Mouse (Mus musculus) heart, postnatal 0 days (tissue): ENCODE measurements around the gene Usp2. TPM values are rescaled to one million over a fixed set of nuclear protein-coding genes. Genes with fewer than 3 reads are reported as not detected.

Source experiments
- ATAC-seq: fragments of 200-750 bp; cut with Nextera tagmentation; 2 replicates; pipeline ENCODE4 v1.8.0; 2017; ENCODE audit warnings: low read depth, moderate number of reproducible peaks, moderate library complexity; ENCODE audit not compliant: insufficient read depth
- DNase-seq: peaks from one replicate; pipeline ENCODE4 v3.0.0-alpha.2; 2016; ENCODE audit warnings: low spot score
- H3K27ac ChIP-seq: fragments of 300-500 bp; sonication (generic); 2 replicates; pipeline ENCODE4 v1.5.1; 2014; ENCODE audit warnings: low read depth, mild to moderate bottlenecking
- H3K27me3 ChIP-seq: fragments of 300-500 bp; sonication (generic); 2 replicates; pipeline ENCODE4 v1.6.1; 2014; ENCODE audit warnings: low read length, mixed read lengths; ENCODE audit not compliant: control insufficient read depth, insufficient read depth
- H3K36me3 ChIP-seq: fragments of 300-500 bp; sonication (generic); replicated peaks from 2 replicates; pipeline ENCODE4 v1.6.1; 2014; ENCODE audit warnings: low read length, mixed read lengths; ENCODE audit not compliant: control insufficient read depth, insufficient read depth
- H3K4me1 ChIP-seq: fragments of 300-500 bp; sonication (generic); 2 replicates; pipeline ENCODE4 v1.6.1; 2014; ENCODE audit warnings: antibody characterized with exemption; ENCODE audit not compliant: control insufficient read depth, insufficient read depth
- H3K4me2 ChIP-seq: fragments of 300-500 bp; sonication (generic); 2 replicates; pipeline ENCODE4 v1.6.1; 2014; ENCODE audit warnings: low read depth, mild to moderate bottlenecking, low read length, moderate library complexity
- H3K4me3 ChIP-seq: fragments of 300-500 bp; sonication (generic); 2 replicates; pipeline ENCODE4 v1.5.1; 2014; ENCODE audit warnings: low read depth, low read length
- H3K9ac ChIP-seq: fragments of 300-500 bp; sonication (generic); replicated peaks from 2 replicates; pipeline ENCODE4 v1.6.1; 2014; ENCODE audit warnings: low read depth, low read length, mixed read lengths
- H3K9me3 ChIP-seq: fragments of 300-500 bp; sonication (generic); replicated peaks from 2 replicates; pipeline ENCODE4 v1.6.1; 2016; ENCODE audit warnings: low read length; ENCODE audit not compliant: control insufficient read depth
- CTCF ChIP-seq: IDR thresholded peaks from 2 replicates; pipeline ENCODE4 v1.5.1; 2016; ENCODE audit warnings: antibody characterized with exemption, control low read depth, low read depth
- EP300 ChIP-seq: IDR thresholded peaks from 2 replicates; pipeline ENCODE4 v1.6.1; 2016; ENCODE audit warnings: antibody characterized with exemption, low read depth
- WGBS: fragments of 180-500 bp; shearing (Covaris S2); extraction: QIAGEN DNeasy Blood & Tissue Kit; methylation state at CpG from one replicate; pipeline ENCODE4 v1.1.7; 2014; 5-methylcytosine and 5-hydroxymethylcytosine counted together
- polyA plus RNA-seq: library from polyadenylated mRNA; unstranded; fragments of >200 nt; fragmentation: Nextera tagmentation; extraction: Ambion mirVana; gene quantifications from 2 replicates; pipeline ENCODE4 v1.2.1, GENCODE M21; 2015
- total RNA-seq: library from RNA; depleted of rRNA; stranded (reverse); fragments of >200 nt; gene quantifications from 2 replicates; pipeline ENCODE4 v1.2.3, GENCODE M21; 2014; ENCODE audit warnings: low replicate concordance; rRNA removed

Gene Usp2
- total RNA-seq (44.9 and 48.6 TPM in 2 replicates), polyA plus RNA-seq (114 and 121 TPM in 2 replicates)

DNA sequence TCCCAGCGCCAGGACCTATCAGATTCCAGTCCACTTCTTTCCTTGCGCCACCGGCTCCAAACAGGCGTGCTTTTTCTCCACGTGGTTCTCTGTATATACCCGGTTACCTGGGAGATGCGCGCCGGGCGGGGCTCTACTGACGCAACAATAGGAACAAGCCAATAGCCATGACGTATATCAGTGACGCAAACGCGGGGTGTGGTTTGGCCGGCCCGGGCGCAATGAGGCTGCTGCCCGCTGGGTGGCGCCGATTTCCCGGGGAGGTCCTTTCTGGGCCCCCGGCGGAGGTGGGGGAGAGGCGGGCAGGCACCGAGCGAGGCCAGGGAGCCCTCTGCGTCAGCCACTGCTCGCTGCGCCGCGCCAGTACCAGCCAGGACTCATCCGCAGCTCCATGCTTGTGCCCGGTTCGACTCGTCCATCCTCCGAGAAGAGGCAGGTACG lies at the start of gene Usp2:
Gene Usp2, plus strand, starts transcription at position 237 of the 441 bp plus-strand sequence.
- Histone ChIP-seq H3K4me1 (peaks cover 22% of the 10 kb centered on the region), H3K36me3 (no peaks in the 10 kb centered on the region), H3K9me3 (no peaks in the 10 kb centered on the region), H3K9ac (peak within 1 kb of the TSS; percentile 49), H3K4me3 (peak within 1 kb of the TSS; percentile 50), H3K27me3 (no peaks in the 10 kb centered on the region), H3K4me2 (peak within 1 kb of the TSS; percentile 87), H3K27ac (peak within 1 kb of the TSS; percentile 39)
- ATAC-seq (peak; percentile 96), DNase-seq (peak; percentile 98)
- under 1% methylated on average over 38 of the region's 38 CpGs for WGBS
- peak; percentile 94 for TF ChIP-seq EP300
- TF ChIP-seq CTCF, result peak; percentile 92

DNA sequence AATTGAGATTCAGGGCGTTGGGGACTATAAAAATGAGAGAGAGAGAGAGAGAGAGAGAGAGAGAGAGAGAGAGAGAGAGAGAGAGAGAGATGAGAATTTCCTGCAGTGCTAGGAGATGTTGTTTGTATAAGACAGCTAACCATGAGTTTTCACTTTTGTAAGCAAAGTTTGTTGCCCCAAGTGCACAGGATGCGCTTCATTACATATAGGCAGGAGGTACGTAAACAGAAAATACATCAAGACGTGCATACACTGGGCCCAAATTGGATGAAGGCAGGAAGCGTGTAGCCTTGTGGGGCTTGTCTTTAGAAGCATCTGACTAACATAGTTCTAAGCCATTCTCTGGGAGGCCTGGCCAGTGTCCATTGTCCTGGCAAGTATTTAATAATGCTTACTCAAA lies 49.0 kb upstream of the Usp2 start:
- no peak for ATAC-seq
- 72% methylated on average over 5 of the region's 5 CpGs for whole genome bisulfite sequencing
- Histone ChIP-seq H3K9ac (no peak overlapping the region), H3K36me3 (no peaks in the 10 kb centered on the region), H3K4me2 (no peak overlapping the region), H3K27me3 (no peaks in the 10 kb centered on the region), H3K27ac (no peak overlapping the region), H3K4me3 (no peak overlapping the region), H3K4me1 (no peaks in the 10 kb centered on the region), H3K9me3 (no peaks in the 10 kb centered on the region)
- DNase-seq, result no peak
- TF ChIP-seq CTCF (no peak), EP300 (no peak)

DNA sequence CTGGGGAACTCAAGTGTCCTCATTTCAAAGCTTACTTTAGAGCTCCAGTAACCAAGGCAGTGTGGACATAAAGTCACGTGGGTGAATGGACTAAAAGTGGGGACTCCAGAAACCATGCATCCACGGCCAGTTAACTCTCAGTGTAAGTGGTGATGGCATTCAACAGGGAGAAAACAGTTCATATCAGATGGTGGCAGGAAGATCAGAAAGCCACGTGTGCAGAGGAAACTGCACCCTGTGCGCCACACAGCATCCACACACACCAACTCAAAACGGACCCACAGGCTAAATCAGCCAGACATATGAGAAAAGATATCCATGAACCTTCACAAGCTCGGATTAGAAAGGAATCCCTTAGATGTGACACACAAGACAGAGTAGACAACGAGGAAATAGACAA lies 46.8 kb upstream of the Usp2 start:
- 60% methylated on average over 7 of the region's 7 CpGs for WGBS
- H3K27ac ChIP-seq, result no peak overlapping the region; the same call in 1 of the 2 replicates
- no peaks in the 10 kb centered on the region for H3K4me1 ChIP-seq
- ATAC-seq, result no peak
- H3K27me3 ChIP-seq, result no peaks in the 10 kb centered on the region
- H3K36me3 ChIP-seq, result no peaks in the 10 kb centered on the region
- no peak overlapping the region for H3K4me3 ChIP-seq
- no peaks in the 10 kb centered on the region; the same call in 1 of the 2 replicates for H3K9me3 ChIP-seq
- no peak overlapping the region for H3K4me2 ChIP-seq
- no peak for TF ChIP-seq EP300
- TF ChIP-seq CTCF, result no peak
- DNase-seq, result no peak
- no peak overlapping the region for H3K9ac ChIP-seq

DNA sequence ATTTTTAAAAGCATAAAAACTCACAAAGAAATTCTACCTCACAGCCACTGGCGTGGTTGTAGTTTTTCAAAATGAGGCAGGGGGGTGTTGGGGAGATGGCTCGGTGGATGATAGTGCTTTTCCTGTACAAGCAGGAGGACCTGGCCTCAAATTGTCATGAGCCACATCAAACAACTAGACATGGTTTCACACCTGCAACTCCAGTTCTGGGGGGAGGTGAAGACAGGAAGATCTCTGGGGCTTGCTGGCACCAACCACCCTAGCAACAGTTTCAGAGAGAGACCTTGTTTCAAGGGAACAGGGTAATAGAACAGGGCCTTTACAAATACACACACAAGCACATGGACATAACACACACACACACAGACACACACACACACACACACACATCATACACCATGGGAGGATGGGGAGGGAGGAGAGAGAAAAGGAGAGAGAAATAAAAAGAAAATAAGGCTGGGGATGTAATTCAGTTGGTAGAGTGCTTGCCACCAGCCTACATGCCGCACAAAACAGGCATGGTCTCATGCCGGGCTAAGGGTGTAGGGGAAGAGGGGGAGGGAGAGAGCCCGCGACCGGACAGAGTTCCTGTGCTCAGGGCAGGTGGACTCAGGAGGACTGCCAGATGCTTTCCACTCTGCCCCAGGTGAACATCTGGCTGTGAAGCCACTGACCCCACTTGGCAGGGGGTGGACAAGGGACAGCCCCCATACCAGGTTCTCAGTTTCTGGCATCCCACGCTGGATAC lies 44.5 kb upstream of the Usp2 start:
- ATAC-seq (no peak), DNase-seq (no peak)
- Histone ChIP-seq H3K4me3 (no peak overlapping the region), H3K9ac (no peak overlapping the region), H3K4me2 (no peak overlapping the region), H3K27me3 (no peaks in the 10 kb centered on the region), H3K4me1 (no peaks in the 10 kb centered on the region), H3K36me3 (no peaks in the 10 kb centered on the region), H3K27ac (peak overlapping the region; percentile 55; the same call in 1 of the 2 replicates), H3K9me3 (no peaks in the 10 kb centered on the region; the same call in 1 of the 2 replicates)
- no peak for TF ChIP-seq CTCF
- 72% methylated on average over 8 of the region's 8 CpGs for WGBS

DNA sequence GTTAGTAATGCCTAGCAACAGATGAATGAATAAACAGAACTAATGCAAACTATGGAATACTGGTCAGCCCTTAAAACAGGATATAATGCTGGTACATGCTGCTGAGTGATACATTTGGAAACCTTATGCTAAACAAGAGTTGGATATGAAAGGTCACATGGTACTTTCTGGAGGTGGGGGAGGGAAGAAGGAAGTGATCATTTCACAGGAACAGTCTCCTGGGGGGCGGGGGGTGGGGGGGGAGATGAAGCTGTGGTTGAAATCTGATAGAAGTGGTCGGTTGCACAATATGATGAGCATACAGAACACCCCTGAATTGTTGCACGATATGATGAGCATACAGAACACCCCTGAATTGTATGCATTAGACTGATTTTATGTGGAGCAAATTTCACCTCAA lies 42.7 kb upstream of the Usp2 start:
- no peaks in the 10 kb centered on the region; the same call in 1 of the 2 replicates for H3K9me3 ChIP-seq
- no peaks in the 10 kb centered on the region for H3K4me1 ChIP-seq
- ATAC-seq (no peak), DNase-seq (no peak)
- WGBS, result 72% methylated on average over 3 of the region's 3 CpGs
- H3K27me3 ChIP-seq, result no peaks in the 10 kb centered on the region
- no peak overlapping the region for H3K9ac ChIP-seq
- no peak for TF ChIP-seq EP300
- TF ChIP-seq CTCF, result no peak
- H3K36me3 ChIP-seq, result no peaks in the 10 kb centered on the region
- H3K4me3 ChIP-seq, result no peak overlapping the region
- no peak overlapping the region for H3K4me2 ChIP-seq
- H3K27ac ChIP-seq, result no peak overlapping the region
